Mouse (Mus musculus) layer of hippocampus, adult 6 months (tissue): ENCODE data around the gene Cd46. TPM values are rescaled to one million over a fixed set of nuclear protein-coding genes. Genes with fewer than 3 reads are reported as not detected.
A peak's percentile ranks its signal among the peaks of the same experiment; 100 is the strongest.

Experiments used
- long read RNA-seq, 2 experiments: library from polyadenylated mRNA; unstranded; transcript quantifications; one replicate each; pipeline ENCODE4 v2.0.0; 2019 to 2020
- microRNA-seq: library from miRNA; unstranded; fragments of <30 nt; microRNA quantifications from one replicate; pipeline ENCODE4 v1.2.0, GENCODE M21; 2020
- polyA plus RNA-seq: library from polyadenylated mRNA; unstranded; fragments of <200 nt; fragmentation: Nextera tagmentation; gene quantifications from 2 replicates; pipeline ENCODE4 v1.2.3, GENCODE M21; 2021

Gene Cd46
- polyA plus RNA-seq = 0.15 and 0.18 TPM in 2 replicates
- long read RNA-seq, experiment 1, partial matches to known transcripts = 0 of 1 reads
- long read RNA-seq, experiment 1, other reads (novel, unspliced or antisense) = 1 of 1 reads
- long read RNA-seq, experiment 2, partial matches to known transcripts = 15 of 24 reads
- long read RNA-seq, experiment 2, other reads (novel, unspliced or antisense) = 9 of 24 reads

DNA sequence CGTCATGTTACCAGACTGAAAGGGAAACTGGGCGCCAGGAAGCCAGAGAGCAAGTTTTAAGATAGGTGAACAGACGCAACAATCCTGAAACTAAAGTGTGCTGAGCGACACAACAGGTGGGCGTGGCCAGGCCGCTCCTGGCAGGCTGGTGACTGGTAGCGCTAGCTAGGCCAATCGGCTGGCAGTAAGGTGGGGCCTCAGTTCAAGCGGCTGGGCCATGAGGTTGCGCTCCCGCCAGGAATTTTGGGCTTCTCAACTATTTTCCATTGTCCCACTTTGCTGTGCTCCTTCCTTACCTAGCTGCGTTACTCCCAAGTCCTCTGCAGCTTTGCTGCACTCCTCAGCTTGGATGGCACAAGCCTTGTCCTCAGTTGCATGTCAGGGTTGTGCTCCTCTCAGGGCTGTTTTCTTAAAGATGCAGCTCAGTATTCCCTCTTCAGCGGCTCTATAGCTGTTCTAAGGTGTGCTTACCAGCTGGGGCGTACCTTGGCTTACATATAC lies at the start of gene Cd46:
Gene Cd46 (minus strand): TSS at position 30 of the 501 bp plus-strand sequence.

DNA sequence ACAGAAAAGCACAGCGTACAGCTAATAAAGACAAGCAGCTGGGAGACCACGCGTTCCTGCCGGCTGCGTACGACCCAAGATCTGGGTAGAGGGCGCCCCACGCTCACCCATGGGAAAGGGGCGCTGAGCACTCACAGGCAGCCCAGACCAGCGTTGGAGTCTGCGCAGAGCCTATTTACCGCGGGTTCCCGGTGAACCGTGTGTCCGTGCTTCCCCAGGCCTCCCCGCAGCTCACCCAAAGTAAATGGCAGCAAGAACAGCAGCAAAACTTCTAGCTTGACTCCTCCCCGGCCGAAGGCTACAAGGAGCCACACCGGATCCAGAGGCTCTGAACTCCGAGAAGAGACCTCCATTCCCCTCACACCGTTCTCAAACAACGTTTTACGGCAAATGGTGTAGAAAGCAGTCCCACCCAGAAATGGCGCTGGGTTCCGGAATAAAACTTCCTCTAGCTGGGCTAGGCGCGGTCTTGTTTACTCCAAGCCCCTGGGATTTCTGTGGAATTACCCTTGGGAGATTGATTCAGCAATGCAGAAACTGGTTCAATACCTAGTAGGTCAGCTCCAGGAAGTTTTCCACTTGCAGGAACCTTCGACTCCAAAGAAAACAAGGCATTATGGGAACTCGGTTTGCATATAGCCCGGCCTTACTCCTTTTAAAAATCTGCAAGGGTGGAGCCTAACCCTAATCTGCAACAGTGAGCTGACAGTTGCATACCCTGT lies 39.1 kb upstream of the Cd46 start, which contains the start of gene Cr1l:
Gene Cr1l (minus strand): TSS at position 634 of the 722 bp plus-strand sequence.

Small RNA genes lying within 50 kb of the gene (microRNA-seq; reads per million reads assigned to microRNA genes)
- 176 reads per million, percentile 64 among the genes with 10 or more reads in this experiment for gene Mir29b-2
- gene Mir29c = 639 reads per million, percentile 77 among the genes with 10 or more reads in this experiment

Other genes starting within 250 kb of the Cd46 start
- gene Cd34, start 153.4 kb downstream of the Cd46 start, polyA plus RNA-seq = 23.6 and 28.7 TPM in 2 replicates
- gene Cr1l, start 39.3 kb upstream of the Cd46 start, polyA plus RNA-seq = 28.6 and 34.0 TPM in 2 replicates
- 0.15 and 0.23 TPM in 2 replicates for gene Cr2, start 84.5 kb upstream of the Cd46 start, polyA plus RNA-seq